Mouse (Mus musculus): ENCODE data around the gene 2010003K11Rik. TPM values are rescaled to one million over a fixed set of nuclear protein-coding genes. Genes with fewer than 3 reads are reported as not detected.

Gene 2010003K11Rik
- polyA plus RNA-seq (2014; fragmentation: Illumina TruSeq; extraction: RNeasy Lipid Tissue Mini Kit (QIAGEN cat#74804); ENCODE audit: low replicate concordance) = 31.7 TPM

GRCm38 (mm10) chr19:4498062-4498933, at the start of gene 2010003K11Rik:
Gene 2010003K11Rik (minus strand): TSS chr19:4498583.

GRCm38 (mm10) chr19:4509986-4510963, 11.9 kb upstream of the 2010003K11Rik start, which contains the start of gene Pcx:
Gene Pcx (plus strand): TSS chr19:4510472.

GRCm38 (mm10) chr19:4477345-4478189, 20.8 kb downstream of the 2010003K11Rik start, which contains the start of gene Syt12:
Gene Syt12 (minus strand): TSS chr19:4477447.

Other genes starting within 250 kb of the 2010003K11Rik start
- 4.9 TPM for gene Ssh3, start 229.4 kb downstream of the 2010003K11Rik start, polyA plus RNA-seq (2014; fragmentation: Illumina TruSeq; extraction: RNeasy Lipid Tissue Mini Kit (QIAGEN cat#74804); ENCODE audit: low replicate concordance)
- not detected for gene Ankrd13d, start 215.4 kb downstream of the 2010003K11Rik start, polyA plus RNA-seq (2014; fragmentation: Illumina TruSeq; extraction: RNeasy Lipid Tissue Mini Kit (QIAGEN cat#74804); ENCODE audit: low replicate concordance)
- 13.4 TPM for gene Grk2, start 192.4 kb downstream of the 2010003K11Rik start, polyA plus RNA-seq (2014; fragmentation: Illumina TruSeq; extraction: RNeasy Lipid Tissue Mini Kit (QIAGEN cat#74804); ENCODE audit: low replicate concordance)
- gene Kdm2a, start 100.3 kb downstream of the 2010003K11Rik start, polyA plus RNA-seq (2014; fragmentation: Illumina TruSeq; extraction: RNeasy Lipid Tissue Mini Kit (QIAGEN cat#74804); ENCODE audit: low replicate concordance) = 54.0 TPM
- 3.1 TPM for gene Rhod, start 59.2 kb downstream of the 2010003K11Rik start, polyA plus RNA-seq (2014; fragmentation: Illumina TruSeq; extraction: RNeasy Lipid Tissue Mini Kit (QIAGEN cat#74804); ENCODE audit: low replicate concordance)
- 0.26 TPM for gene Syt12, start 21.1 kb downstream of the 2010003K11Rik start, polyA plus RNA-seq (2014; fragmentation: Illumina TruSeq; extraction: RNeasy Lipid Tissue Mini Kit (QIAGEN cat#74804); ENCODE audit: low replicate concordance)
- gene Pcx, start 11.9 kb upstream of the 2010003K11Rik start, polyA plus RNA-seq (2014; fragmentation: Illumina TruSeq; extraction: RNeasy Lipid Tissue Mini Kit (QIAGEN cat#74804); ENCODE audit: low replicate concordance) = 0.22 TPM
- gene Lrfn4, start 117.1 kb upstream of the 2010003K11Rik start, polyA plus RNA-seq (2014; fragmentation: Illumina TruSeq; extraction: RNeasy Lipid Tissue Mini Kit (QIAGEN cat#74804); ENCODE audit: low replicate concordance) = not detected
- gene Rce1, start 127.1 kb upstream of the 2010003K11Rik start, polyA plus RNA-seq (2014; fragmentation: Illumina TruSeq; extraction: RNeasy Lipid Tissue Mini Kit (QIAGEN cat#74804); ENCODE audit: low replicate concordance) = 1.3 TPM
- gene Gm960, start 200.1 kb upstream of the 2010003K11Rik start, polyA plus RNA-seq (2014; fragmentation: Illumina TruSeq; extraction: RNeasy Lipid Tissue Mini Kit (QIAGEN cat#74804); ENCODE audit: low replicate concordance) = not detected
- not detected for gene Sptbn2, start 212.6 kb upstream of the 2010003K11Rik start, polyA plus RNA-seq (2014; fragmentation: Illumina TruSeq; extraction: RNeasy Lipid Tissue Mini Kit (QIAGEN cat#74804); ENCODE audit: low replicate concordance)